Mouse (Mus musculus) hindbrain, embryonic 12.5 days (tissue): ENCODE data around the gene Me3. TPM values are rescaled to one million over a fixed set of nuclear protein-coding genes. Genes with fewer than 3 reads are reported as not detected.

Source experiments
- ATAC-seq: fragments of 200-750 bp; cut with Nextera tagmentation; 2 replicates; pipeline ENCODE4 v1.8.0; 2017; ENCODE audit warnings: moderate TSS enrichment; ENCODE audit not compliant: low FRiP score
- H3K27ac ChIP-seq: fragments of 300-500 bp; sonication (generic); 2 replicates; pipeline ENCODE4 v1.5.1; 2016; ENCODE audit warnings: mild to moderate bottlenecking
- H3K27me3 ChIP-seq: fragments of 300-500 bp; sonication (generic); 2 replicates; pipeline ENCODE4 v1.6.1; 2016; ENCODE audit warnings: mild to moderate bottlenecking
- H3K36me3 ChIP-seq: fragments of 300-500 bp; sonication (generic); 2 replicates; pipeline ENCODE4 v1.6.1; 2016; ENCODE audit warnings: mild to moderate bottlenecking
- H3K4me1 ChIP-seq: fragments of 300-500 bp; sonication (generic); 2 replicates; pipeline ENCODE4 v1.6.1; 2016
- H3K4me2 ChIP-seq: fragments of 300-500 bp; sonication (generic); replicated peaks from 2 replicates; pipeline ENCODE4 v1.6.1; 2016; ENCODE audit warnings: mild to moderate bottlenecking
- H3K4me3 ChIP-seq: fragments of 300-500 bp; sonication (generic); 2 replicates; pipeline ENCODE4 v1.5.1; 2016; ENCODE audit warnings: mild to moderate bottlenecking
- H3K9ac ChIP-seq: fragments of 300-500 bp; sonication (generic); 2 replicates; pipeline ENCODE4 v1.6.1; 2016; ENCODE audit warnings: mild to moderate bottlenecking, moderate library complexity
- H3K9me3 ChIP-seq: fragments of 300-500 bp; sonication (generic); replicated peaks from 2 replicates; pipeline ENCODE4 v1.6.1; 2016; ENCODE audit warnings: mild to moderate bottlenecking
- WGBS: fragments of 180-500 bp; shearing (Covaris S2); methylation state at CpG from one replicate; pipeline ENCODE4 v1.1.7; 2016; 5-methylcytosine and 5-hydroxymethylcytosine counted together
- polyA plus RNA-seq: library from polyadenylated mRNA; unstranded; fragments of >200 nt; fragmentation: Nextera tagmentation; extraction: Ambion mirVana; gene quantifications from 2 replicates; pipeline ENCODE4 v1.2.1, GENCODE M21; 2016

Me3 gene
- 1.2 and 1.3 TPM in 2 replicates for polyA plus RNA-seq

GRCm38 (mm10) chr7:89632342-89633251, at the start of gene Me3:
TSS of gene Me3 (plus strand) at chr7:89632392.
- Histone ChIP-seq H3K27me3 (peaks cover 8% of the 10 kb centered on the region; the same call in 1 of the 2 replicates), H3K9ac (peak within 1 kb of the TSS; percentile 67), H3K4me1 (peaks cover 12% of the 10 kb centered on the region), H3K4me3 (peak within 1 kb of the TSS; percentile 63), H3K4me2 (peak within 1 kb of the TSS; percentile 99), H3K9me3 (no peaks in the 10 kb centered on the region), H3K36me3 (no peaks in the 10 kb centered on the region), H3K27ac (no peak within 1 kb of the TSS)
- 5% methylated on average over 49 of the region's 49 CpGs for WGBS
- peak; percentile 79 for ATAC-seq

GRCm38 (mm10) chr7:89590039-89590438, 42.2 kb upstream of the Me3 start:
- no peaks in the 10 kb centered on the region for H3K27me3 ChIP-seq
- no peaks in the 10 kb centered on the region for H3K9me3 ChIP-seq
- H3K4me1 ChIP-seq, result no peaks in the 10 kb centered on the region
- WGBS, result 80% methylated on average over 5 of the region's 5 CpGs
- no peak for ATAC-seq
- H3K9ac ChIP-seq, result no peak overlapping the region
- no peak overlapping the region for H3K4me3 ChIP-seq
- no peak overlapping the region for H3K4me2 ChIP-seq
- H3K27ac ChIP-seq, result no peak overlapping the region
- H3K36me3 ChIP-seq, result no peaks in the 10 kb centered on the region

GRCm38 (mm10) chr7:89590542-89591251, 41.5 kb upstream of the Me3 start:
- 78% methylated on average over 3 of the region's 3 CpGs for WGBS
- no peak overlapping the region for H3K4me3 ChIP-seq
- H3K36me3 ChIP-seq, result no peaks in the 10 kb centered on the region
- no peaks in the 10 kb centered on the region for H3K9me3 ChIP-seq
- no peak overlapping the region for H3K27ac ChIP-seq
- ATAC-seq, result no peak
- no peaks in the 10 kb centered on the region for H3K4me1 ChIP-seq
- H3K27me3 ChIP-seq, result no peaks in the 10 kb centered on the region
- no peak overlapping the region for H3K9ac ChIP-seq
- no peak overlapping the region for H3K4me2 ChIP-seq

DNA sequence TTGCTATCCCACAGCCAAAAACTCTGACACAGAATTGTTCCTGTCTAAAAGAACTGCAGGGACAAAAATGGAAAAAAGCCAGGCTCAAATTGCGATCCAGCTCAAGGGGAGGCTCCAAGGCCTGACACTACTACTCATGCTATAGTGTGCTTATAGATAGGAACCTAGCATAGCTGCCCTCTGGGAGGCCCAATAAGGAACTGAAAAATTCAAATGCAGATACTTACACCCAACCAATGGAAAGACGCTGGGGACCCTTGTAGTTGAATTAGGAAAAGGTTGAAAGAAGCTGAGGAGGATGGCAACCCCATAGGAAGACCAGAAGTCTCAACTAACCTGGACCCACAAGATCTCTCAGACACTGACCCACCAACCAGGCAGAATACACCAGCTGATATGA, 36.4 kb upstream of the Me3 start:
- 88% methylated on average over 2 of the region's 2 CpGs for WGBS
- H3K9ac ChIP-seq, result no peak overlapping the region
- no peak overlapping the region for H3K27ac ChIP-seq
- no peaks in the 10 kb centered on the region for H3K36me3 ChIP-seq
- H3K4me2 ChIP-seq, result no peak overlapping the region
- H3K4me1 ChIP-seq, result no peaks in the 10 kb centered on the region
- no peaks in the 10 kb centered on the region for H3K9me3 ChIP-seq
- no peaks in the 10 kb centered on the region for H3K27me3 ChIP-seq
- no peak overlapping the region for H3K4me3 ChIP-seq
- ATAC-seq, result no peak

- Histone ChIP-seq H3K4me3 (no peak overlapping the region), H3K9ac (no peak overlapping the region), H3K4me2 (no peak overlapping the region), H3K4me1 (no peaks in the 10 kb centered on the region), H3K36me3 (no peaks in the 10 kb centered on the region), H3K27me3 (no peaks in the 10 kb centered on the region), H3K9me3 (no peaks in the 10 kb centered on the region), H3K27ac (no peak overlapping the region)
- 82% methylated on average over 8 of the region's 8 CpGs for WGBS
- no peak for ATAC-seq
These were observed 26.3 kb upstream of the Me3 start for GRCm38 (mm10) chr7:89605589-89606536.

DNA sequence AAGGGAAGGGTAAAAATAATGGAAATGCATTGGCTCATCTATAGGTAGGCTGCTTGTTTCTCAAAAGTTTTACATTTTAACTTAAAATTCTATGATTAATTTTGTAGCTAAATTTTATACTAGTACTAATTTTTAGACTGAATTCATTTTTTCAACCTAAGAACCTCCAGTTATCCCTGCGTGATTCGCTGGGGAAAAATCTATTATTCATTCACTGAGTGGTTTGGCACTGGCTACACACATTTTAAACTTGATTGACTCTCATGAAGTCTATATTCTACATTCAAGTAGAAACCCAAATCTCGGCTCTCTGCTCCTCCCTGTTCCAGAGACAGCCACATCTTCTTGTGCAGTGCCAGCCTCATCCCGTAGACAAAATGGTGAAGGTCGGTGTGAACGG, 24.9 kb upstream of the Me3 start:
- Histone ChIP-seq H3K27ac (no peak overlapping the region), H3K9me3 (no peaks in the 10 kb centered on the region), H3K4me3 (no peak overlapping the region), H3K36me3 (no peaks in the 10 kb centered on the region), H3K9ac (no peak overlapping the region), H3K27me3 (no peaks in the 10 kb centered on the region), H3K4me1 (no peaks in the 10 kb centered on the region), H3K4me2 (no peak overlapping the region)
- WGBS, result 95% methylated on average over 6 of the region's 6 CpGs
- no peak for ATAC-seq

DNA sequence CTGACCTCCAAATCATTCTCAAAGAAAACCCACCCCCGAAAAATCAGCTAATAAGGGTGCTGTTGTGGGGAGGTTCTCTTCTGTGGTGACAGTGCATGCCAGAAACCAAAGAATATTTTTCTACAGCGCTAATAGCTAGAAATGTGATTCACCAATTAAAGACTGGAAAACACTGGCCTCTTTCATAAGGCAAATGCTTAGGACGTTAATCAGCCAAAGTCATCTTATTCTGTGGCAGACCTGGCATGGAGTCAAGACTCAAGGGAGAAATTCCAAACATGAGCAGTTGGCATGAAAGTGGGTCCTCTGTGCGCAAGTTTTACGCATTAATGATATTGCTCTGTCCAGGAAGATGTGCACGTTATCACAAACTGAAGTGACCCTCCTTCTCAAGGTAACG, 21.0 kb upstream of the Me3 start:
- Histone ChIP-seq H3K4me1 (no peaks in the 10 kb centered on the region), H3K9ac (no peak overlapping the region), H3K36me3 (no peaks in the 10 kb centered on the region), H3K27ac (no peak overlapping the region), H3K4me2 (no peak overlapping the region), H3K27me3 (no peaks in the 10 kb centered on the region), H3K9me3 (no peaks in the 10 kb centered on the region), H3K4me3 (no peak overlapping the region)
- ATAC-seq, result no peak
- 89% methylated on average over 7 of the region's 7 CpGs for WGBS

- H3K36me3 ChIP-seq, result no peaks in the 10 kb centered on the region
- H3K9ac ChIP-seq, result no peak overlapping the region
- H3K27me3 ChIP-seq, result no peaks in the 10 kb centered on the region
- H3K4me2 ChIP-seq, result no peak overlapping the region
- H3K4me1 ChIP-seq, result no peaks in the 10 kb centered on the region
- H3K27ac ChIP-seq, result no peak overlapping the region
- 94% methylated on average over 6 of the region's 6 CpGs for WGBS
- ATAC-seq, result no peak
- H3K9me3 ChIP-seq, result no peaks in the 10 kb centered on the region; the same call in 1 of the 2 replicates
- no peak overlapping the region for H3K4me3 ChIP-seq
These were observed 16.0 kb upstream of the Me3 start for GRCm38 (mm10) chr7:89616235-89616634.

DNA sequence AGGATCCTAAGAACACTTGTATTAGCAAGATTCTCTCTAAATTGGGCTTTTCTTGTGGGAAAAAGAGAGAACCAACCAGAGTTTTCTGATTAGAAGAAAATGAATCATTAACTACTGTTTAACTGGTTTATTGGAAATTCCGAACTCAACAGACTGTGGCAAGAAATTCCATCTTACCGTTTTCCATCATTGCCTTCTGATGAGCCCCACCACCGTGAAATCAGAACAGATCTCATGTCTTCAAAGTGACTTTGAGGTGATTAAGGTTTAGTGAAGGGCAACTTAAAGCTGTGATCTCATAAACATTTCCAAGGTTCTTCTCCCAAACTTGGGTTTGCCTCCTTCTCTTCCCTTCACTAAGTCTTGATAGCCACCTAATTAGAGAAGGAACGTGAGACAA, 8.9 kb upstream of the Me3 start:
- Histone ChIP-seq H3K4me3 (no peak overlapping the region), H3K27me3 (no peaks in the 10 kb centered on the region), H3K9me3 (no peaks in the 10 kb centered on the region), H3K27ac (no peak overlapping the region), H3K36me3 (no peaks in the 10 kb centered on the region), H3K4me2 (no peak overlapping the region), H3K9ac (no peak overlapping the region), H3K4me1 (peaks cover 5% of the 10 kb centered on the region; the same call in 1 of the 2 replicates)
- ATAC-seq, result no peak
- 91% methylated on average over 4 of the region's 4 CpGs for WGBS

GRCm38 (mm10) chr7:89627393-89627792, 4.8 kb upstream of the Me3 start:
- H3K4me2 ChIP-seq, result no peak overlapping the region
- no peak overlapping the region for H3K4me3 ChIP-seq
- no peak overlapping the region for H3K9ac ChIP-seq
- H3K27ac ChIP-seq, result no peak overlapping the region
- ATAC-seq, result no peak
- H3K4me1 ChIP-seq, result peaks cover 8% of the 10 kb centered on the region
- H3K36me3 ChIP-seq, result no peaks in the 10 kb centered on the region
- H3K9me3 ChIP-seq, result no peaks in the 10 kb centered on the region
- peaks cover 8% of the 10 kb centered on the region; the same call in 1 of the 2 replicates for H3K27me3 ChIP-seq

DNA sequence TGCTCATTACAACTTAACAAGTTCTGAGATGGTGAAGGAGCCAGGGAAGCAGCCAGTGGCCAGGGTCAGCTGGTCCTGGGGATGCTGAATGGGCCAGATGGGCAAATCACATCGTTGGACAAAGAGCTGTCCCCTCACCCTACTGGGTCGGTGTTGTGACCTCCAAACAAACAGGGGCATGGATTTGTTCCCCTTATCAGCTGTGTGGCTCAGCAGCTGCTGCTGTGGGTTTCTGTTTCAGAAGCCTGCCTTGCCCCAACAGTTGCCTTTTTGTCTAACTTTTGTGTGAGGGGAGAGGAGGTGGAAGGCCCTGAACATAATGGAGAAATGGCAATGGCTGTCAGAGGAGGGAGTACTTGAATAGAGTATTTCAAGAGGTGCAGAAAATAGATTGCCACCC, 4.2 kb upstream of the Me3 start:
- no peaks in the 10 kb centered on the region for H3K36me3 ChIP-seq
- H3K4me2 ChIP-seq, result no peak overlapping the region
- H3K9ac ChIP-seq, result no peak overlapping the region
- H3K27me3 ChIP-seq, result peaks cover 8% of the 10 kb centered on the region; the same call in 1 of the 2 replicates
- no peak for ATAC-seq
- WGBS, result 2% methylated on average over 2 of the region's 2 CpGs
- no peaks in the 10 kb centered on the region for H3K9me3 ChIP-seq
- no peak overlapping the region for H3K27ac ChIP-seq
- H3K4me3 ChIP-seq, result no peak overlapping the region
- H3K4me1 ChIP-seq, result peaks cover 11% of the 10 kb centered on the region

DNA sequence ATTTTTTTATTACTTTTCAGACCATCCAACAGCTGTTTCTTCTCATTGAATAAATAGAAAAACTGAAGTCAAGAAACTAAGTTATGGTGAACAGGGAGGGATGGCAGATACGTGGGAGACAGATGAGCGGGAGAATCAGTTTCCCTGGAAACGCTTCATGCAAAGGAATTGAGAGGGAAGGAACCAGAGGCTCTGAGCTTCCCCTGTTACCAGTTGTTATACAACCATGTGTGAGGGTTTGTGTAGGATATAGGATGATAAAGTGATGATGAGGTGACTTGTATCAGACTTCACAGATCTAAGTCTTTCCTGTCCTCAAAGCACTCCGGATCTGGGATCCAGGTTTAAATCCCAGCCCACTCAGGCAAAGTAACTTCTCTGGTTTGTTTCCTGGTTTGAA, 3.2 kb upstream of the Me3 start:
- no peak overlapping the region for H3K4me3 ChIP-seq
- H3K36me3 ChIP-seq, result no peaks in the 10 kb centered on the region
- WGBS, result 51% methylated on average over 4 of the region's 4 CpGs
- H3K9ac ChIP-seq, result no peak overlapping the region
- H3K9me3 ChIP-seq, result no peaks in the 10 kb centered on the region
- no peak overlapping the region for H3K4me2 ChIP-seq
- no peak overlapping the region for H3K27ac ChIP-seq
- peaks cover 12% of the 10 kb centered on the region for H3K4me1 ChIP-seq
- peaks cover 8% of the 10 kb centered on the region; the same call in 1 of the 2 replicates for H3K27me3 ChIP-seq
- ATAC-seq, result no peak
